Mouse (Mus musculus): ENCODE measurements around the gene Atf3. TPM values are rescaled to one million over a fixed set of nuclear protein-coding genes. Genes with fewer than 3 reads are reported as not detected.

The Atf3 gene
- polyA plus RNA-seq, 1 experiment = 4.8 TPM

DNA sequence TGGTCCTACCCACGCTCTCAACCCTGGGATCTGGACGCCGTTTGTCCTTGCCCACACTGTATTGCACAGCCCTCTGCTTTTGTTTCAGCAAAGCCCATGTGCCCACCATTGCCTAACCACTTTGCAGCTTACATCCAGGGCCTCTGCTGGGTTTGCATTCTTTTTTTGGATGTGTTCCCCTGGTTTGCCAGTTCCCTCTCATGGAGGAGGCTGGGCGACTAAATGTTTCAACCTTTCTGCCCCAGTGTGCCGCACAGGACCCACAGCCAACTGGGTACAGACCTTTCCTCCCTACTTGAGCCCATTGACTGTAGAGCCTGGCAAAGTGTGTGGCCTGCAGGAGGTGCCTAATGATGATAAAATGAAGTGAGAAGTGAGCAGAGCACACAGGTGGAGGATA is 38.3 kb upstream of the Atf3 start:
- TF ChIP-seq POLR2A (IDR thresholded peaks at IDR 0.05; ENCODE audit: borderline replicate concordance, extremely low read depth, low read depth, low read length) (no peak), CTCF (IDR thresholded peaks at IDR 0.05; ENCODE audit: insufficient read depth, low read length) (no peak)
- DNase-seq = no peak
- 85% methylated on average over 5 of the region's 5 CpGs for WGBS
- Histone ChIP-seq H3K4me3 (replicated peaks; ENCODE audit: extremely low read depth, low read depth, low read length) (no peak overlapping the region), H3K4me1 (ENCODE audit: control insufficient read depth, insufficient read depth, low read length) (no peaks in the 10 kb centered on the region)

DNA sequence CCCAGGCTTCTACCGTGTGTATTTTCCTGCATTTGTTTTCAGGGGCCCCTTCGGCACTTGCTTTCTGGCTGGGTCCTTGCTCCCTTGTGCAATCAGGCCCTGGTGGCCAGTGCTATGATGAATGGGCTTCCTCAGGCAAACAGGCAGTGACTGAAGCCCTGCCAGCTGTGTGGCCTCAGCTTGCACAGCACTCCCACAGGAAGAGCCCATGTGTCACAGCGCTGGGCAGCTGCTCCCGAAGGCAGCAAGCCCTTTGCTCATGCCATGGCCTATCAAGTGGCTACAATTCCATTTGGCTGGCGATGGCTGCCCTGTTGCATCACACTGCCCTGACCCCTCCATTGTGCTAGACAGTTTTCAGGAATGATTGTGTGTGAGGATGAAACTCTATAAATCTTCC is 36.6 kb upstream of the Atf3 start:
- DNase-seq = peak; percentile 26
- H3K4me3 ChIP-seq (replicated peaks; ENCODE audit: extremely low read depth, low read depth, low read length) = no peak overlapping the region
- H3K4me1 ChIP-seq (ENCODE audit: control insufficient read depth, insufficient read depth, low read length) = no peaks in the 10 kb centered on the region
- WGBS = 30% methylated on average over 5 of the region's 5 CpGs
- no peak for TF ChIP-seq POLR2A (IDR thresholded peaks at IDR 0.05; ENCODE audit: borderline replicate concordance, extremely low read depth, low read depth, low read length)
- no peak for TF ChIP-seq CTCF (IDR thresholded peaks at IDR 0.05; ENCODE audit: insufficient read depth, low read length)

DNA sequence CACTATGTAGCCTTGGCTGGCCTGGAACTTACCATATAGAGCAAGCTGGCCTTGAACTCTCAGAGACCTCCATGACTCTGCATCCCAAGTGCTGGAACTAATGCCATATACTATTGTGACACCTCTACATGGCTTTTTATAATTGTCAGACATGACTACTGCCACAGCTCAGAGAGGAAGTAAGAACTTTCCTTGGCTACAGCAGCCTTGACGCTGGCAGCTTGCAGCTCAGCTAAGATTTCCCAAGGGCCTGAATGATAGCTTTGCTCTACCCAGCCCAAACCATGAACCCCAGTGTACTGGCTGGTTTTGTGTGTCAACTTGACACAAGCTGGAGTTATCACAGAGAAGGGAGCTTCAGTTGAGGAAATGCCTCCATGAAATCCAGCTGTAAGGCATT is 35.8 kb upstream of the Atf3 start:
- WGBS = 65% methylated on average over 1 of the region's 1 CpGs
- Histone ChIP-seq H3K4me1 (ENCODE audit: control insufficient read depth, insufficient read depth, low read length) (no peaks in the 10 kb centered on the region), H3K4me3 (replicated peaks; ENCODE audit: extremely low read depth, low read depth, low read length) (no peak overlapping the region)
- TF ChIP-seq POLR2A (IDR thresholded peaks at IDR 0.05; ENCODE audit: borderline replicate concordance, extremely low read depth, low read depth, low read length) (no peak), CTCF (IDR thresholded peaks at IDR 0.05; ENCODE audit: insufficient read depth, low read length) (no peak)
- no peak for DNase-seq

DNA sequence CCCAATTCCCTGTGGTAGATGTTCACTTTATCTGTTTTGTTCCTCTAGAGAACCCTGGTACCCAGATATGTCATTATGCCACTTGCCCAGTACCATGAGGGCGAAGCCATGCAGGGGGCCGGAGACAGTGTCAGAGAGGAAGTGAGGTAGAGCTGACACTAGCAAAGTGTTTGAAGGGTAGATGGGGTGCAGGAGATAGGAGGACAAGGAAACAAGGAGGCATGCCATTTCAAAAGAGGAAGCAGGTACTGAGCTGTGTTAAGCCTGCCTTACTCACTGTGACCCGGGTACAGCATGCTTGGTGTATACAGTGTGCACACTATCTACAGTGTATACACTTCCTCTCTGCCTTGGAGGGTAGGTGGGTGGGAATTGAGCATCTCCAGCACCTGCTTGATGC is 32.1 kb upstream of the Atf3 start:
- WGBS = 74% methylated on average over 3 of the region's 3 CpGs
- no peak for TF ChIP-seq CTCF (IDR thresholded peaks at IDR 0.05; ENCODE audit: insufficient read depth, low read length)
- H3K4me3 ChIP-seq (replicated peaks; ENCODE audit: extremely low read depth, low read depth, low read length) = no peak overlapping the region
- no peak for DNase-seq
- H3K4me1 ChIP-seq (ENCODE audit: control insufficient read depth, insufficient read depth, low read length) = no peaks in the 10 kb centered on the region

DNA sequence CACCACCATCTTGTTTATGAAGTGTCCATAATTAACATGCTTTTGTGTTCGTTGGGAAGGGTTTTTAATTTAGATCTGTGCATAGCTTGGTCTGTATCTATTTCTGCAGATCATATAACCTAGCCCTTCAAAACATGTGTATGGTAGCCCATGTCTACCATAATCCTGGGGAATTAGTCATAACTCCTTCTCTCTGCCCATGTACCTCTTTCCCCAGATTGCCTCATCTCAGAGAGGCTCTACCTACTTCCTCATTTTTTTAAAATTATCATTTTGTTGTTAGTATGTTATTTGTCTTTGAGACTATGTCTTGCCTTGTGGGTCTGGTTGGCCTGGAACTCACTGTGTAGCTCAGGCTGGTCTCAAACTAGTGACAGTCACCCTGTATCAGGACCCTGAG is 30.6 kb upstream of the Atf3 start:
- DNase-seq = no peak
- TF ChIP-seq CTCF (IDR thresholded peaks at IDR 0.05; ENCODE audit: insufficient read depth, low read length) (no peak), POLR2A (IDR thresholded peaks at IDR 0.05; ENCODE audit: borderline replicate concordance, extremely low read depth, low read depth, low read length) (no peak)
- 75% methylated on average over 1 of the region's 1 CpGs for WGBS
- H3K4me3 ChIP-seq (replicated peaks; ENCODE audit: extremely low read depth, low read depth, low read length) = no peak overlapping the region
- H3K4me1 ChIP-seq (ENCODE audit: control insufficient read depth, insufficient read depth, low read length) = no peaks in the 10 kb centered on the region

DNA sequence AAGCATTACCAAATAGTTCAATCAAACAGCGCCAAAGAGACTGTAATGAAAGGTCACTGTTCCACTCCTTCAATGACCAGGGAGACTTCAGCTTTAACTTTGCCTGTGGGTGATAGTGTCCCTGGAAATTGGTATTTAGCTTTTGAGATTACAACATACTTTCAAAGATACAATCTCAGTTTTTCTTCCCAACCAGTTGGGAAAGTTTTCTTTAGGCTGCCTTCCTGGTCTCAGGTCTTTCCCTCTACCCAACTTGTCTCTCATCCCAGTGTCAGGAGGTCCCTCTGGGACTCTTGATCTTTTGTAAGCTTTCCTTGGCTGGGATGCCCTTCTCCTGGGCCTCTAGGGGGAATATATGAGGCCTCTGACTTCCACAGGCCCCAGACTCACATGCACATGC is 29.7 kb upstream of the Atf3 start:
- no peak for TF ChIP-seq CTCF (IDR thresholded peaks at IDR 0.05; ENCODE audit: insufficient read depth, low read length)
- no peak for TF ChIP-seq POLR2A (IDR thresholded peaks at IDR 0.05; ENCODE audit: borderline replicate concordance, extremely low read depth, low read depth, low read length)
- WGBS = 96% methylated on average over 1 of the region's 1 CpGs

DNA sequence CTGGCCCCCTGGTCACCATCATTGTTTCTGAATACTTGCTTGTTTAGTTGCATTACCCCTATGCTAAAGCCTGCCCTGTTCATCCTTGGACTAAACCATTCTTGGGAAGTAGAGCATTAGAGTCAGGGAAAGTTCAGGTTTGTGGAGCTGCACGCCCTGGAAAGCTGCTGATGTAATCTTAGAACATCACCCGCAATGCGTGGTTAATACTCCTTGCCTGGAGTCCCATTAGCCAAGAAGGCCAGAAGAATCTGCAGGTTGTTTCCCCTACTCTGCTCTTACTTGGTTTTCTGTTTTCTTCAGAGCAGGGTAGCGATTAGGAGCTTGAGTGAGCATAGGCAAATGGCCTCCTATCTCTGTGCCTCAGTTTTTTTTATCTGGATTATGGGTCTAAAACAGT is 26.0 kb upstream of the Atf3 start:
- WGBS = 95% methylated on average over 4 of the region's 4 CpGs
- TF ChIP-seq POLR2A (IDR thresholded peaks at IDR 0.05; ENCODE audit: borderline replicate concordance, extremely low read depth, low read depth, low read length) = no peak
- TF ChIP-seq CTCF (IDR thresholded peaks at IDR 0.05; ENCODE audit: insufficient read depth, low read length) = no peak
- no peaks in the 10 kb centered on the region for H3K4me1 ChIP-seq (ENCODE audit: control insufficient read depth, insufficient read depth, low read length)
- no peak overlapping the region for H3K4me3 ChIP-seq (replicated peaks; ENCODE audit: extremely low read depth, low read depth, low read length)
- DNase-seq = no peak

More for the DNA sequence above, 29.7 kb upstream of the Atf3 start:
- Histone ChIP-seq H3K4me3 (replicated peaks; ENCODE audit: extremely low read depth, low read depth, low read length) (no peak overlapping the region), H3K4me1 (ENCODE audit: control insufficient read depth, insufficient read depth, low read length) (no peaks in the 10 kb centered on the region)
- DNase-seq = no peak

DNA sequence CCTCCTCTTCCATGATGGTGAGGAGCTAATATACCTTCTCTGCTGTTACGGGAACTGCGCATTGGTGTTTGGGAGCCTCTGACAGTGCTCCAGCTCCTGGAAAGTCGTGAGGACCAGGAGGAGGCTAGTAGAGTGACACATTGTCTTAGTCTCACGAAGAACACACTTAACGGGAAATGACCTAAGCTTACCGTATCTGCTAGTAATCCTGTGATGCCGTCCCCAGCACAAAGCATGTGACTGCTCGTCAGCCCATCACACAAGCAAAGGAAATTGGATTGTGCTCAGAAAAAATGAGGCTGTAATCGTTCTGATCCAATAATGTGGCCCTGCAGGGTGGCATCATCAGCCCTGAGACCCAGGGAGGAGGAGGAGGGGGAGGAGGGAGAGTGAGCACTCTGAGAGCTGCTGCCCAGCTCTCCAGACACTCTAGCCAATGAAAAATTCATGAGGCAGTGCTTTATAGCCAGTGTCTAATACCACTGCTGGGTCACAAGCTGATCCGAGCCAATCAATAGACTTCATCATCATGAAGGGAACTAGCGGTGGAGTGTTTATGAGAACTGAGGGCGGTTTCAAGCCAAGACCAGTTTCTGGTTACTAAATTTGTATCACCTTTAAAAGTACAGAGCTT is 24.3 kb upstream of the Atf3 start:
- WGBS = 72% methylated on average over 12 of the region's 12 CpGs
- no peaks in the 10 kb centered on the region for H3K4me1 ChIP-seq (ENCODE audit: control insufficient read depth, insufficient read depth, low read length)
- TF ChIP-seq CTCF (IDR thresholded peaks at IDR 0.05; ENCODE audit: insufficient read depth, low read length) (no peak), POLR2A (IDR thresholded peaks at IDR 0.05; ENCODE audit: borderline replicate concordance, extremely low read depth, low read depth, low read length) (no peak)
- no peak for DNase-seq
- no peak overlapping the region for H3K4me3 ChIP-seq (replicated peaks; ENCODE audit: extremely low read depth, low read depth, low read length)

DNA sequence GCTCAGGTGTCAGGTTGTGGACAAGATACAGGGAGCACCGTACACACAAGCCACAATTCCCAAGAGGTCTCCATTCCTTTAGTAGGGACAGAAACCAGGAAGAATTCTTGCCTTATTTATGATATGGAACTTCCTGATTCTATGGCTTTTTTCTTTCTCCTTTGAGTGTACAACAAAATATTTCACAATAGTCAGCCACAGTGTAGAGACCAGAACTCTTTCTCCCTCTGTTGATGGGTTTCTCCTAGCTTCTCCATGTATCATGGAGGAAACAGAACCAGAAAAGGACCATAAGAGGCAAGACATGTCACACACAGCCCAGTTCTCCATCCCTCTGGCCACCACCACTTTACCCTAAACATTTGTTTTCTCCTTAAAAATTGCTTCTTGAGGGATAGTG is 23.7 kb upstream of the Atf3 start:
- no peaks in the 10 kb centered on the region for H3K4me1 ChIP-seq (ENCODE audit: control insufficient read depth, insufficient read depth, low read length)
- TF ChIP-seq POLR2A (IDR thresholded peaks at IDR 0.05; ENCODE audit: borderline replicate concordance, extremely low read depth, low read depth, low read length) = no peak
- TF ChIP-seq CTCF (IDR thresholded peaks at IDR 0.05; ENCODE audit: insufficient read depth, low read length) = no peak
- WGBS = 70% methylated on average over 1 of the region's 1 CpGs

DNA sequence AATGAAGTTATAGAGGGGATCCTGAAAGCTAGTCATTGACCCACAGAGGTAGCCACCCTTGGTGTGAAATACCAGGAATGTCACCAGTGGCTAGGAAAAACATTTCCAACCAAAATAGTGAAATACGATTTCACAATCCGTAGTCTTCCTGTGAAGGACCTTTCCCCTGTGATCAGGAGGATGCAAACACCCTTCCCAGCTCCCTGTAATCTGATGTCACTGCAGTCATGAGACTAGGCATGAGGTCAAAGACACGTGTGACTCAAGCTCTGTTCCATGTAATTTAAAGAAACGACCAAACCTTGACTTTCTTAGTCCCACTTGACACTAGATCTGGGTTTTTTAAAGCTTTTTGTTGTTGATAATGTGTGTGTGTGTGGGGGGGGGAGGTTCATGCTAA is 21.8 kb upstream of the Atf3 start:
- TF ChIP-seq POLR2A (IDR thresholded peaks at IDR 0.05; ENCODE audit: borderline replicate concordance, extremely low read depth, low read depth, low read length) (no peak), CTCF (IDR thresholded peaks at IDR 0.05; ENCODE audit: insufficient read depth, low read length) (no peak)
- no peak for DNase-seq
- H3K4me3 ChIP-seq (replicated peaks; ENCODE audit: extremely low read depth, low read depth, low read length) = no peak overlapping the region
- H3K4me1 ChIP-seq (ENCODE audit: control insufficient read depth, insufficient read depth, low read length) = no peaks in the 10 kb centered on the region
- 85% methylated on average over 4 of the region's 4 CpGs for WGBS

More for the DNA sequence above, 23.7 kb upstream of the Atf3 start:
- no peak for DNase-seq
- no peak overlapping the region for H3K4me3 ChIP-seq (replicated peaks; ENCODE audit: extremely low read depth, low read depth, low read length)
